Comparison of ENCODE assay signal across 39 mouse cellular contexts in the genomic region with DNA sequence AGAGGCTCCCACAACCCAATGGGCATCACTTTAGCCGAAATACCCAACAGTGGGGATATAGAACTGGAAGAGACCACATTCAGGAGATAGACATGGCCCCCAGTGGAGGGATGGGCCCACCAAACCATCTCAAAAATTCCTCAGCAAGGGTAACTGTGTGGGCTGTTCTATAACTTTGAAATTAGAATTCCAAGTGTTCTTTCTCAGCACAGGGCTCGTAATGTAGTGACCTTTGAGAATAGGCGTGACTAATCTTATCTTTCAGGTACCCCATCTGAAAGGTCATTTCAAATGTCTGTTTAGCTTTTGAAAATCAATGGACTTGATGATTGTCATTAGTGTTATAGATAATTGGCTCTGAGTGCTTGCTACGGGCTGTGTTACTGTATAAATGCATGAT. TPM values are rescaled to one million over a fixed set of nuclear protein-coding genes. Genes with fewer than 3 reads are reported as not detected.
"Had no signal": no experiment of that assay in that cellular context is flagged by ENCODE, and none has a peak within 500 bp of the region (broad histone marks: within the 10 kb centered on the region; RNA-seq: fewer than 3 reads in every experiment).

No protein-coding gene starts in this region.

- H3K4me2 ChIP-seq: heart, embryonic 11.5 days; heart, embryonic 12.5 days; heart, embryonic 13.5 days; heart, embryonic 15.5 days; hindbrain, embryonic 12.5 days; hindbrain, embryonic 13.5 days; hindbrain, embryonic 15.5 days; kidney, embryonic 15.5 days had no signal

- ATAC-seq: hindbrain, embryonic 16.5 days; hindbrain, postnatal 0 days; inflammation-experienced regulatory T-cells, adult 6 months had no signal

- H3K9ac ChIP-seq: heart, embryonic 12.5 days; heart, embryonic 13.5 days; heart, embryonic 15.5 days; hindbrain, embryonic 12.5 days; hindbrain, embryonic 13.5 days; hindbrain, embryonic 15.5 days; kidney, embryonic 15.5 days had no signal

- H3K4me3 ChIP-seq: heart, adult 2 months; heart, embryonic 10.5 days; heart, embryonic 12.5 days; heart, embryonic 13.5 days; heart, embryonic 15.5 days; hindbrain, embryonic 10.5 days; hindbrain, embryonic 12.5 days; hindbrain, embryonic 13.5 days; hindbrain, embryonic 15.5 days; kidney, embryonic 15.5 days; layer of hippocampus, adult 2 months; left cerebral cortex, adult 2 months had no signal

- H3K27me3 ChIP-seq: heart, embryonic 12.5 days; heart, embryonic 13.5 days; heart, embryonic 15.5 days; hindbrain, embryonic 12.5 days; hindbrain, embryonic 13.5 days; hindbrain, embryonic 15.5 days; kidney, embryonic 15.5 days had no signal

- H3K27ac ChIP-seq: heart, adult 2 months; heart, embryonic 10.5 days; heart, embryonic 13.5 days; heart, embryonic 15.5 days; hindbrain, embryonic 10.5 days; hindbrain, embryonic 12.5 days; hindbrain, embryonic 13.5 days; hindbrain, embryonic 15.5 days; hindbrain, postnatal 0 days; kidney, embryonic 15.5 days; kidney, postnatal 0 days; layer of hippocampus, adult 2 months; left cerebral cortex, adult 2 months had no signal

- H3K9me3 ChIP-seq: heart, embryonic 10.5 days; heart, embryonic 12.5 days; heart, embryonic 15.5 days; hindbrain, embryonic 10.5 days; hindbrain, embryonic 12.5 days; hindbrain, embryonic 13.5 days; hindbrain, embryonic 15.5 days; kidney, embryonic 15.5 days had no signal

- H3K36me3 ChIP-seq: heart, embryonic 10.5 days; heart, embryonic 12.5 days; heart, embryonic 13.5 days; heart, embryonic 15.5 days; hindbrain, embryonic 10.5 days; hindbrain, embryonic 12.5 days; hindbrain, embryonic 13.5 days; hindbrain, embryonic 15.5 days; kidney, embryonic 15.5 days had no signal

- H3K4me1 ChIP-seq: heart, embryonic 10.5 days; heart, embryonic 12.5 days; heart, embryonic 13.5 days; heart, embryonic 15.5 days; hindbrain, embryonic 10.5 days; hindbrain, embryonic 12.5 days; hindbrain, embryonic 13.5 days; hindbrain, embryonic 15.5 days; kidney, embryonic 15.5 days had no signal

- DNase-seq: heart, adult 2 months; heart, postnatal 10 days; heart, postnatal 14 days; heart, postnatal 36 days; heart, postnatal 4 days; kidney, adult 11 months; kidney, adult 18-20 months; kidney, adult 2 months; kidney, adult 8-10 months; kidney, adult 9 months; kidney, postnatal 10 days; kidney, postnatal 14 days; kidney, postnatal 25 days; kidney, postnatal 36 days; kidney, postnatal 4 days; layer of hippocampus, adult 9-11 months; layer of hippocampus, postnatal 36 days had no signal

RNA-seq across cellular contexts. Expression of a gene that starts 16.0 kb away (rescaled TPM):
- polyA plus RNA-seq: heart, adult 2 months; heart, embryonic 10.5 days; heart, embryonic 11.5 days; heart, embryonic 12.5 days; heart, embryonic 13.5 days; heart, embryonic 14.5 days; heart, embryonic 15.5 days; heart, embryonic 16.5 days; heart, postnatal 0 days; hindbrain, embryonic 10.5 days; hindbrain, embryonic 12.5 days; hindbrain, embryonic 13.5 days; hindbrain, embryonic 15.5 days; hindbrain, embryonic 16.5 days; hindbrain, postnatal 0 days; inflammation-experienced regulatory T-cells, adult 6 months; intestine, embryonic 14.5 days; kidney, adult 2 months; kidney, embryonic 14.5 days; kidney, embryonic 15.5 days; kidney, embryonic 16.5 days; kidney, postnatal 0 days had no signal
